Mouse (Mus musculus): ENCODE measurements around the gene Crybb1.

Gene Crybb1

GRCm38 (mm10) chr5:112286608-112286983 is 31.0 kb downstream of the Crybb1 start:
- DNase-seq (ENCODE audit: low spot score), result no peak

- DNase-seq (ENCODE audit: low spot score), result no peak
These were observed 31.5 kb downstream of the Crybb1 start for GRCm38 (mm10) chr5:112286984-112287641.

- no peak for DNase-seq (ENCODE audit: low spot score)
These were observed 32.0 kb downstream of the Crybb1 start for GRCm38 (mm10) chr5:112287652-112288051.

- no peak for DNase-seq (ENCODE audit: low spot score)
These were observed 32.9 kb downstream of the Crybb1 start for GRCm38 (mm10) chr5:112288193-112289141.

GRCm38 (mm10) chr5:112289236-112289635 is 33.6 kb downstream of the Crybb1 start:
- no peak for DNase-seq (ENCODE audit: low spot score)

GRCm38 (mm10) chr5:112289819-112290535 is 34.4 kb downstream of the Crybb1 start:
- no peak for DNase-seq (ENCODE audit: low spot score)

GRCm38 (mm10) chr5:112290536-112290880 is 34.9 kb downstream of the Crybb1 start:
- DNase-seq (ENCODE audit: low spot score), result no peak

- DNase-seq (ENCODE audit: low spot score), result no peak
These were observed 36.3 kb downstream of the Crybb1 start for GRCm38 (mm10) chr5:112291866-112292265.

GRCm38 (mm10) chr5:112292343-112292980 is 36.8 kb downstream of the Crybb1 start:
- DNase-seq (ENCODE audit: low spot score), result no peak

GRCm38 (mm10) chr5:112293800-112294199 is 38.2 kb downstream of the Crybb1 start:
- DNase-seq (ENCODE audit: low spot score), result no peak

- DNase-seq (ENCODE audit: low spot score), result no peak
These were observed 39.1 kb downstream of the Crybb1 start for GRCm38 (mm10) chr5:112294696-112295095.

- DNase-seq (ENCODE audit: low spot score), result no peak
These were observed 39.5 kb downstream of the Crybb1 start for GRCm38 (mm10) chr5:112295162-112295561.

GRCm38 (mm10) chr5:112295564-112295963 is 39.9 kb downstream of the Crybb1 start:
- no peak for DNase-seq (ENCODE audit: low spot score)

GRCm38 (mm10) chr5:112296404-112297181 is 41.0 kb downstream of the Crybb1 start:
- DNase-seq (ENCODE audit: low spot score), result no peak

GRCm38 (mm10) chr5:112297257-112297656 is 41.6 kb downstream of the Crybb1 start:
- DNase-seq (ENCODE audit: low spot score), result no peak

GRCm38 (mm10) chr5:112298226-112298988 is 42.8 kb downstream of the Crybb1 start:
- no peak for DNase-seq (ENCODE audit: low spot score)

- no peak for DNase-seq (ENCODE audit: low spot score)
These were observed 43.8 kb downstream of the Crybb1 start for GRCm38 (mm10) chr5:112299399-112299798.

- no peak for DNase-seq (ENCODE audit: low spot score)
These were observed 44.5 kb downstream of the Crybb1 start for GRCm38 (mm10) chr5:112300112-112300511.

GRCm38 (mm10) chr5:112300721-112301308 is 45.2 kb downstream of the Crybb1 start:
- no peak for DNase-seq (ENCODE audit: low spot score)

- DNase-seq (ENCODE audit: low spot score), result no peak
These were observed 46.1 kb downstream of the Crybb1 start for GRCm38 (mm10) chr5:112301694-112302093.

All from ovary, postnatal 10 days (tissue).